Mouse (Mus musculus): ENCODE results near the gene Mbl2. TPM values are rescaled to one million over a fixed set of nuclear protein-coding genes. Genes with fewer than 3 reads are reported as not detected.

Gene Mbl2
- total RNA-seq, 2 experiments from 2014 or later: 0.34 TPM; not detected in 1

Small RNA genes lying within 50 kb of the gene (microRNA-seq; reads per million reads assigned to microRNA genes)
- 0 reads per million in 2 experiments for gene Gm24108

Other genes with a start within 250 kb of the Mbl2 start
- gene Trpd52l3, start 229.2 kb upstream of the Mbl2 start, total RNA-seq (2021): not detected
- gene Uhrf2, start 202.4 kb upstream of the Mbl2 start, total RNA-seq (2021): 10 to 100 TPM; 49.9 to 50.2 TPM
- 10 to 100 TPM; 22.6 to 24.5 TPM for gene Gldc, start 57.5 kb upstream of the Mbl2 start, total RNA-seq (2021)